Mouse (Mus musculus) cerebellum, adult 2 months (tissue): Measurements from ENCODE around the gene Gm28051. TPM values are rescaled to one million over a fixed set of nuclear protein-coding genes. Genes with fewer than 3 reads are reported as not detected.

Experiments used
- DNase-seq, 2 experiments: peaks; one replicate each; pipeline ENCODE4 v3.0.0; 2021
- H3K27ac ChIP-seq: fragments of 200-500 bp; 2 replicates; pipeline ENCODE4 v1.5.1; 2012; ENCODE audit warnings: low read length, control low read depth, inconsistent platforms; ENCODE audit not compliant: insufficient read depth
- H3K27me3 ChIP-seq: fragments of 200-500 bp; 2 replicates; pipeline ENCODE4 v1.6.1; 2012; ENCODE audit warnings: inconsistent platforms, mild to moderate bottlenecking, low read length, moderate library complexity; ENCODE audit not compliant: control insufficient read depth, insufficient read depth
- H3K4me1 ChIP-seq: fragments of 200-500 bp; 2 replicates; pipeline ENCODE4 v1.6.1; 2011; ENCODE audit warnings: low read length; ENCODE audit not compliant: control insufficient read depth, insufficient read depth
- H3K4me3 ChIP-seq: fragments of 200-500 bp; replicated peaks from 2 replicates; pipeline ENCODE3; 2011; ENCODE audit warnings: mild to moderate bottlenecking, low read depth, low read length, control low read depth; ENCODE audit not compliant: insufficient read depth
- CTCF ChIP-seq: fragments of 200-500 bp; IDR thresholded peaks from 2 replicates; pipeline ENCODE4 v1.5.1; 2011; ENCODE audit warnings: low read depth, mild to moderate bottlenecking, control low read depth, low read length, moderate library complexity, borderline replicate concordance; ENCODE audit not compliant: insufficient read depth
- POLR2A ChIP-seq: fragments of 200-500 bp; IDR thresholded peaks from 2 replicates; pipeline ENCODE4 v1.6.1; 2011; ENCODE audit warnings: low read length, control low read depth, borderline replicate concordance; ENCODE audit not compliant: insufficient read depth
- WGBS: fragments of 180-500 bp; shearing (Covaris S2); methylation state at CpG from one replicate; pipeline ENCODE4 v1.1.7; 2018; 5-methylcytosine and 5-hydroxymethylcytosine counted together
- polyA plus RNA-seq: library from polyadenylated mRNA; depleted of rRNA; stranded (reverse); fragments of >200 nt; gene quantifications from 2 replicates; pipeline ENCODE4 v1.2.3, GENCODE M21; 2012; rRNA removed

Gm28051 gene
- polyA plus RNA-seq: not detected in 2 replicates

GRCm38 (mm10) chr12:102757689-102758402, at the start of gene Gm28051, which contains the start of the genes Gon7 and Ubr7:
Gene Gm28051, minus strand, starts transcription at chr12:102757765.
Gene Gon7, minus strand, starts transcription at chr12:102757803.
Gene Ubr7, plus strand, starts transcription at chr12:102757967.
- Histone ChIP-seq H3K27ac (0 out of 2 replicates have a peak within 1 kb of the TSS, but pooled peaks have one; percentile 23), H3K27me3 (no peaks in the 10 kb centered on the region), H3K4me1 (peaks cover 5% of the 10 kb centered on the region), H3K4me3 (peak within 1 kb of the TSS; percentile 88)
- TF ChIP-seq CTCF (no peak), POLR2A (peak; percentile 67)
- peak; percentile 96 to 97 for DNase-seq
- under 1% methylated on average over 73 of the region's 73 CpGs for WGBS

- H3K27me3 ChIP-seq: no peaks in the 10 kb centered on the region
- TF ChIP-seq CTCF (no peak), POLR2A (no peak)
- 99% methylated on average over 2 of the region's 2 CpGs for WGBS
- H3K4me1 ChIP-seq: no peaks in the 10 kb centered on the region
- no peak overlapping the region for H3K27ac ChIP-seq
- no peak for DNase-seq
- no peak overlapping the region for H3K4me3 ChIP-seq
These were observed 42.0 kb upstream of the Gm28051 start for GRCm38 (mm10) chr12:102799528-102799927.

- DNase-seq: no peak
- TF ChIP-seq POLR2A: no peak
- no peak for TF ChIP-seq CTCF
- Histone ChIP-seq H3K4me1 (no peaks in the 10 kb centered on the region), H3K4me3 (no peak overlapping the region), H3K27ac (no peak overlapping the region), H3K27me3 (no peaks in the 10 kb centered on the region)
- 91% methylated on average over 7 of the region's 7 CpGs for whole genome bisulfite sequencing
These were observed 30.4 kb upstream of the Gm28051 start for GRCm38 (mm10) chr12:102787927-102788326.

- no peak for DNase-seq
- 30% methylated on average over 5 of the region's 5 CpGs for WGBS
- no peak for TF ChIP-seq CTCF
- no peak for TF ChIP-seq POLR2A
These were observed 28.0 kb upstream of the Gm28051 start for GRCm38 (mm10) chr12:102785593-102785985.

GRCm38 (mm10) chr12:102784899-102785592, 27.5 kb upstream of the Gm28051 start:
- WGBS: 89% methylated on average over 19 of the region's 19 CpGs
- Histone ChIP-seq H3K4me1 (no peaks in the 10 kb centered on the region), H3K27ac (no peak overlapping the region), H3K27me3 (no peaks in the 10 kb centered on the region), H3K4me3 (no peak overlapping the region)
- no peak for DNase-seq
- TF ChIP-seq POLR2A (no peak), CTCF (no peak)

More at GRCm38 (mm10) chr12:102785593-102785985, 28.0 kb upstream of the Gm28051 start:
- Histone ChIP-seq H3K4me1 (no peaks in the 10 kb centered on the region), H3K27me3 (no peaks in the 10 kb centered on the region), H3K27ac (no peak overlapping the region), H3K4me3 (no peak overlapping the region)

- Histone ChIP-seq H3K4me3 (no peak overlapping the region), H3K4me1 (peaks cover 5% of the 10 kb centered on the region), H3K27me3 (no peaks in the 10 kb centered on the region), H3K27ac (no peak overlapping the region)
- DNase-seq: no peak
- WGBS: 91% methylated on average over 5 of the region's 5 CpGs
- TF ChIP-seq CTCF: no peak
These were observed 25.3 kb upstream of the Gm28051 start for GRCm38 (mm10) chr12:102782841-102783240.

GRCm38 (mm10) chr12:102779452-102779851, 21.9 kb upstream of the Gm28051 start:
- H3K4me1 ChIP-seq: peaks cover 6% of the 10 kb centered on the region
- 71% methylated on average over 3 of the region's 3 CpGs for WGBS
- TF ChIP-seq CTCF (peak; percentile 17; the same call in 1 of the 2 replicates), POLR2A (no peak)
- H3K4me3 ChIP-seq: no peak overlapping the region
- no peaks in the 10 kb centered on the region for H3K27me3 ChIP-seq
- no peak overlapping the region for H3K27ac ChIP-seq
- DNase-seq: no peak

GRCm38 (mm10) chr12:102778151-102778550, 20.6 kb upstream of the Gm28051 start:
- Histone ChIP-seq H3K27me3 (no peaks in the 10 kb centered on the region), H3K27ac (0 out of 2 replicates have a peak overlapping the region, but pooled peaks have one; percentile 16), H3K4me3 (no peak overlapping the region), H3K4me1 (peaks cover 6% of the 10 kb centered on the region)
- DNase-seq: peak; percentile 33 to 70
- TF ChIP-seq CTCF (no peak), POLR2A (no peak)
- 39% methylated on average over 5 of the region's 5 CpGs for WGBS
